Mouse (Mus musculus) CH12.LX (cell line): ENCODE data around the gene Slc39a8. TPM values are rescaled to one million over a fixed set of nuclear protein-coding genes. Genes with fewer than 3 reads are reported as not detected.
A peak's percentile ranks its signal among the peaks of the same experiment; 100 is the strongest.

Experiments used
- DNase-seq: peaks from one replicate; pipeline ENCODE4 v3.0.0-alpha.2; 2013; ENCODE audit errors: extremely low read depth
- H3K27ac ChIP-seq: 2 replicates; pipeline ENCODE4 v1.5.1; 2012; ENCODE audit warnings: low read depth, mild to moderate bottlenecking, control low read depth, moderate library complexity; ENCODE audit not compliant: insufficient read depth
- H3K27me3 ChIP-seq: replicated peaks from 2 replicates; pipeline ENCODE3; 2012; ENCODE audit warnings: inconsistent platforms
- H3K36me3 ChIP-seq, 2 experiments: replicated peaks in 1 of 2; 2 replicates each; pipeline versions ENCODE3 to v1.6.1; 2012; ENCODE audit warnings: inconsistent platforms in 1 of 2, low read length in 1 of 2, mild to moderate bottlenecking in 1 of 2, mixed read lengths in 1 of 2, moderate library complexity in 1 of 2; ENCODE audit not compliant: control insufficient read depth in 1 of 2, insufficient read depth in 1 of 2
- H3K4me1 ChIP-seq, 2 experiments: 2 replicates each; pipeline ENCODE4 v1.6.1; 2012; ENCODE audit warnings: inconsistent platforms in 1 of 2, moderate library complexity in 1 of 2; ENCODE audit not compliant: insufficient read depth in 2 of 2, control insufficient read depth in 1 of 2
- H3K4me2 ChIP-seq: 2 replicates; pipeline ENCODE4 v1.6.1; 2012; ENCODE audit warnings: low read depth, mild to moderate bottlenecking, control low read depth; ENCODE audit not compliant: poor library complexity, insufficient read depth, severe bottlenecking
- H3K4me3 ChIP-seq, 3 experiments: fragments of 150-350 bp in 1 of 3; sonication (generic) in 1 of 3; replicated peaks in 1 of 3; 2 replicates each; pipeline versions ENCODE3 to v1.5.1; 2011 to 2012; ENCODE audit warnings: low read depth in 2 of 3, low read length in 2 of 3, mild to moderate bottlenecking in 2 of 3, moderate library complexity in 2 of 3, control low read depth in 1 of 3, improper control_type of control experiment in 1 of 3, inconsistent platforms in 1 of 3, mixed read lengths in 1 of 3; ENCODE audit not compliant: poor library complexity in 1 of 3
- H3K79me2 ChIP-seq: replicated peaks from 2 replicates; pipeline ENCODE4 v1.6.1; 2012; ENCODE audit warnings: mild to moderate bottlenecking, moderate library complexity; ENCODE audit not compliant: control insufficient read depth, poor library complexity, insufficient read depth, severe bottlenecking; ENCODE audit errors: extremely low read depth
- H3K9ac ChIP-seq: 2 replicates; pipeline ENCODE4 v1.6.1; 2012; ENCODE audit warnings: low read depth, mild to moderate bottlenecking, control low read depth, moderate library complexity; ENCODE audit not compliant: insufficient read depth
- H3K9me3 ChIP-seq: replicated peaks from 2 replicates; pipeline ENCODE3; 2012; ENCODE audit warnings: low read length, inconsistent platforms, mixed read lengths
- ELF1 ChIP-seq: IDR thresholded peaks from 2 replicates; pipeline ENCODE4 v1.6.1; 2014; ENCODE audit warnings: low read depth, mild to moderate bottlenecking, inconsistent platforms, low read length, improper control_type of control experiment
- EP300 ChIP-seq: IDR thresholded peaks from 2 replicates; pipeline ENCODE4 v1.6.1; 2011; ENCODE audit warnings: low read length, improper control_type of control experiment
- GABPA ChIP-seq: IDR thresholded peaks from 2 replicates; pipeline ENCODE4 v1.6.1; 2012; ENCODE audit warnings: low read depth, low read length, improper control_type of control experiment, inconsistent platforms; ENCODE audit not compliant: insufficient replicate concordance
- HCFC1 ChIP-seq: IDR thresholded peaks from 2 replicates; pipeline ENCODE4 v1.6.1; 2012; ENCODE audit warnings: low read depth, mild to moderate bottlenecking, inconsistent platforms, low read length, improper control_type of control experiment
- IRF4 ChIP-seq: IDR thresholded peaks from 2 replicates; pipeline ENCODE4 v1.6.1; 2014; ENCODE audit warnings: low read depth, mild to moderate bottlenecking, inconsistent platforms, low read length, improper control_type of control experiment
- JUN ChIP-seq: IDR thresholded peaks from 2 replicates; pipeline ENCODE4 v1.6.1; 2011; ENCODE audit warnings: low read depth, mild to moderate bottlenecking, low read length, improper control_type of control experiment, moderate library complexity; ENCODE audit not compliant: insufficient read depth
- JUND ChIP-seq: conservative IDR thresholded peaks from 2 replicates; pipeline ENCODE4 v1.6.1; 2011; ENCODE audit warnings: low read depth, low read length, improper control_type of control experiment
- KAT2A ChIP-seq: IDR thresholded peaks from 2 replicates; pipeline ENCODE4 v1.6.1; 2012; ENCODE audit warnings: low read length, improper control_type of control experiment, inconsistent platforms; ENCODE audit not compliant: insufficient replicate concordance
- MAZ ChIP-seq: IDR thresholded peaks from 2 replicates; pipeline ENCODE4 v1.6.1; 2012; ENCODE audit warnings: low read depth, mild to moderate bottlenecking, inconsistent platforms, low read length, improper control_type of control experiment, moderate library complexity
- MEF2A ChIP-seq: IDR thresholded peaks from 2 replicates; pipeline ENCODE4 v1.6.1; 2014; ENCODE audit warnings: low read depth, mild to moderate bottlenecking, inconsistent platforms, low read length, improper control_type of control experiment, borderline replicate concordance
- MYC ChIP-seq: IDR thresholded peaks from 2 replicates; pipeline ENCODE4 v1.6.1; 2011; ENCODE audit warnings: low read depth, mild to moderate bottlenecking, improper control_type of control experiment, low read length
- PAX5 ChIP-seq: IDR thresholded peaks from 2 replicates; pipeline ENCODE4 v1.6.1; 2012; ENCODE audit warnings: low read length, inconsistent platforms, mixed read lengths
- POLR2AphosphoS2 ChIP-seq: IDR thresholded peaks from 2 replicates; pipeline ENCODE4 v1.6.1; 2011; ENCODE audit warnings: low read depth, low read length, improper control_type of control experiment
- RAD21 ChIP-seq: IDR thresholded peaks from 2 replicates; pipeline ENCODE4 v1.6.1; 2011; ENCODE audit warnings: low read depth, mild to moderate bottlenecking, low read length, improper control_type of control experiment, moderate library complexity
- RCOR1 ChIP-seq: conservative IDR thresholded peaks from 2 replicates; pipeline ENCODE4 v1.6.1; 2012; ENCODE audit warnings: low read depth, mild to moderate bottlenecking, inconsistent platforms, low read length, improper control_type of control experiment
- SIN3A ChIP-seq: IDR thresholded peaks from 2 replicates; pipeline ENCODE4 v1.6.1; 2012; ENCODE audit warnings: low read length, improper control_type of control experiment, inconsistent platforms
- SMC3 ChIP-seq: IDR thresholded peaks from 2 replicates; pipeline ENCODE4 v1.6.1; 2011; ENCODE audit warnings: low read depth, low read length, improper control_type of control experiment
- TBP ChIP-seq: conservative IDR thresholded peaks from 2 replicates; pipeline ENCODE4 v1.6.1; 2011; ENCODE audit warnings: low read depth, low read length, improper control_type of control experiment
- UBTF ChIP-seq: IDR thresholded peaks from 2 replicates; pipeline ENCODE4 v1.6.1; 2012; ENCODE audit warnings: low read depth, mild to moderate bottlenecking, inconsistent platforms, low read length, improper control_type of control experiment, moderate library complexity
- USF1 ChIP-seq: IDR thresholded peaks from 2 replicates; pipeline ENCODE4 v1.6.1; 2014; ENCODE audit warnings: low read depth, mild to moderate bottlenecking, inconsistent platforms, low read length, improper control_type of control experiment
- ZC3H11A ChIP-seq: IDR thresholded peaks from 2 replicates; pipeline ENCODE4 v1.6.1; 2012; ENCODE audit warnings: low read depth, mild to moderate bottlenecking, inconsistent platforms, low read length, improper control_type of control experiment
- ZKSCAN1 ChIP-seq: IDR thresholded peaks from 2 replicates; pipeline ENCODE4 v1.6.1; 2012; ENCODE audit warnings: low read depth, inconsistent platforms, low read length, improper control_type of control experiment, borderline replicate concordance
- ZNF384 ChIP-seq: IDR thresholded peaks from 2 replicates; pipeline ENCODE4 v1.6.1; 2012; ENCODE audit warnings: low read depth, low read length, improper control_type of control experiment, inconsistent platforms
- dilution Hi-C: fragments of 300-500 bp; cut with MboI; formaldehyde crosslinking; loops from 2 replicates; pipeline ENCODE4 v1.14.3; 2020; ENCODE audit warnings: low sequenced_read_pairs; ENCODE audit not compliant: extremely low pct_unique_long_range_greater_than_20kb, extremely low pct_ligation_motif_present
- in situ Hi-C: fragments of 300-500 bp; cut with MboI; formaldehyde crosslinking; loops from 3 replicates; pipeline ENCODE4 v1.14.3; 2019; ENCODE audit warnings: low sequenced_read_pairs, low pct_ligation_motif_present, low pct_unique_long_range_greater_than_20kb, mixed read lengths
- polyA plus RNA-seq: library from polyadenylated mRNA; unstranded; fragments of >175 nt; gene quantifications from 2 replicates; pipeline ENCODE4 v1.2.1, GENCODE M21; 2012; ENCODE audit warnings: low read depth; ENCODE audit not compliant: insufficient read length
- total RNA-seq, 2 experiments: library from RNA; depleted of rRNA; stranded (reverse); fragments of 300-350 nt in 1 of 2; fragments of >200 nt in 1 of 2; gene quantifications; 2 replicates each; pipeline ENCODE4 v1.2.3; 2012 to 2014

Slc39a8 gene
- total and polyA plus RNA-seq, 3 experiments: 0.30 to 1.2 (median 0.64) TPM

DNA sequence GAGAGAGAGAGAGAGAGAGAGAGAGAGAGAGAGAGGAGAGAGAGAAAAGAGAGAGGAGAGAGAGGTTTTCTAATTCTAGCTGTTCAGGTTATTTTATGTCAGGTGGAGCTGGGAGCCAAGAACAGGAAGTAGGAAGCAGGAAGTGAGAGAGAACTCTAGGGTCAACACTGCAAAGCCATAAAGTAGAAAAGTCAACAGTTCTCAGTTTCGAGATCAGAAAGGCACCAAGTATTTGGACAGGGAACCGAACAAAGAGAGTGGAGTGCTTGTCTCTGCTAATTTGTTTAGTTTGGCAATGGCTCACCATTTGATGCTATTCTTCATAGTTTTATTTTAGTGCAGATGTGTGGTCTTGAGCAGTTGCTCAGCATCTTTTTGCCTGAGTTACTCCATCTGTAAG lies 26.5 kb downstream of the Slc39a8 start:
- no peak overlapping the region for H3K4me3 ChIP-seq
- peaks cover 7 to 10% of the 10 kb centered on the region in 2 experiments; a peak in 3 of 4 replicates for H3K4me1 ChIP-seq
- no peaks in the 10 kb centered on the region for H3K36me3 ChIP-seq
- dilution Hi-C loops (no loop called here), in situ Hi-C loops (no loop called here)
- H3K4me2 ChIP-seq: peak overlapping the region; percentile 11; the same call in 1 of the 2 replicates
- no peak overlapping the region for H3K27ac ChIP-seq
- peak; percentile 17 for DNase-seq
- no peaks in the 10 kb centered on the region for H3K27me3 ChIP-seq
- no peak overlapping the region for H3K9ac ChIP-seq
- no peaks in the 10 kb centered on the region for H3K9me3 ChIP-seq
- no peaks in the 10 kb centered on the region for H3K79me2 ChIP-seq
- TF ChIP-seq JUN: no peak
- TF ChIP-seq JUND: no peak
- no peak for TF ChIP-seq PAX5
- no peak for TF ChIP-seq MEF2A
- peak; percentile 81 for TF ChIP-seq ELF1
- peak; percentile 39 for TF ChIP-seq HCFC1
- TF ChIP-seq EP300: peak; percentile 70; the same call in 1 of the 2 replicates
- TF ChIP-seq RAD21: no peak
- 0 out of 2 replicates have a peak, but pooled peaks have one; percentile 14 for TF ChIP-seq MYC
- no peak for TF ChIP-seq TBP
- no peak for TF ChIP-seq MAZ
- TF ChIP-seq ZKSCAN1: no peak
- TF ChIP-seq GABPA: no peak
- no peak for TF ChIP-seq SIN3A
- TF ChIP-seq KAT2A: no peak
- TF ChIP-seq ZNF384: no peak
- no peak for TF ChIP-seq POLR2AphosphoS2
- peak; percentile 47; the same call in 1 of the 2 replicates for TF ChIP-seq IRF4
- no peak for TF ChIP-seq ZC3H11A
- no peak for TF ChIP-seq RCOR1
- no peak for TF ChIP-seq USF1
- no peak for TF ChIP-seq SMC3
- TF ChIP-seq UBTF: no peak
